Mouse (Mus musculus): Measurements from ENCODE around the gene Ctdsp1. TPM values are rescaled to one million over a fixed set of nuclear protein-coding genes. Genes with fewer than 3 reads are reported as not detected.

The Ctdsp1 gene
- total RNA-seq, 2 experiments from 2014 or later = 156 to 162 TPM

GRCm38 (mm10) chr1:74439166-74439876, 48.0 kb downstream of the Ctdsp1 start:
- no peak for DNase-seq (ENCODE audit: low spot score in 2 of 2)

- no peak for DNase-seq (ENCODE audit: low spot score in 2 of 2)
Measured at GRCm38 (mm10) chr1:74444538-74444937, 53.2 kb downstream of the Ctdsp1 start.

Small RNA genes lying within 50 kb of the gene (microRNA-seq; reads per million reads assigned to microRNA genes)
- gene Mir26b = 30,083 reads per million, percentile 98 among the genes with 10 or more reads in this experiment

Other genes with a start within 250 kb of the Ctdsp1 start
- under 1 TPM; 0.45 to 0.68 TPM for gene Cxcr2, start 237.5 kb upstream of the Ctdsp1 start, total RNA-seq (2021)
- gene Cxcr1, start 196.9 kb upstream of the Ctdsp1 start, total RNA-seq (2021) = not detected
- 100 to 1,000 TPM; 198 to 205 TPM for gene Arpc2, start 155.4 kb upstream of the Ctdsp1 start, total RNA-seq (2021)
- under 1 TPM in 1 of 2 experiments, not detected in 1; 0.28 TPM for gene Gpbar1, start 113.0 kb upstream of the Ctdsp1 start, total RNA-seq (2021)
- gene Aamp, start 106.8 kb upstream of the Ctdsp1 start, total RNA-seq (2021) = 100 to 1,000 TPM; 175 to 177 TPM
- 10 to 100 TPM; 72.1 to 72.4 TPM for gene Pnkd, start 106.6 kb upstream of the Ctdsp1 start, total RNA-seq (2021)
- gene Tmbim1, start 85.9 kb upstream of the Ctdsp1 start, total RNA-seq (2021) = 10 to 100 TPM; 65.8 to 72.4 TPM
- gene Catip, start 29.4 kb upstream of the Ctdsp1 start, total RNA-seq (2021) = under 1 TPM; 0.48 to 0.50 TPM
- gene Slc11a1, start 16.3 kb upstream of the Ctdsp1 start, total RNA-seq (2021) = 10 to 100 TPM; 10.2 to 13.6 TPM
- gene Vil1, start 17.9 kb downstream of the Ctdsp1 start, total RNA-seq (2021) = 1 to 10 TPM; 1.6 to 7.1 TPM
- 10 to 100 TPM; 43.9 to 44.4 TPM for gene Cnot9, start 114.5 kb downstream of the Ctdsp1 start, total RNA-seq (2021)
- gene Plcd4, start 151.4 kb downstream of the Ctdsp1 start, total RNA-seq (2021) = 1 to 10 TPM in 1 of 2 experiments, under 1 TPM in 1; 0.90 to 1.1 TPM
- 10 to 100 TPM; 28.4 to 31.1 TPM for gene Usp37, start 152.8 kb downstream of the Ctdsp1 start, total RNA-seq (2021)
- 10 to 100 TPM; 15.7 to 15.8 TPM for gene Zfp142, start 196.7 kb downstream of the Ctdsp1 start, total RNA-seq (2021)
- gene Bcs1l, start 196.8 kb downstream of the Ctdsp1 start, total RNA-seq (2021) = 10 to 100 TPM; 22.2 to 23.5 TPM
- gene Rnf25, start 209.9 kb downstream of the Ctdsp1 start, total RNA-seq (2021) = 10 to 100 TPM; 51.9 to 58.5 TPM
- 1 to 10 TPM; 5.1 to 6.0 TPM for gene Stk36, start 209.9 kb downstream of the Ctdsp1 start, total RNA-seq (2021)

All from adrenal gland, postnatal 4 days (tissue).